Mouse (Mus musculus) liver, adult (tissue): ENCODE data around the gene Galns.

Experiments used
- GATA4 ChIP-seq: IDR thresholded peaks from 2 replicates; pipeline ENCODE4 v1.6.1; 2014; ENCODE audit warnings: mild to moderate bottlenecking, low read length; ENCODE audit not compliant: insufficient replicate concordance

The Galns gene

DNA sequence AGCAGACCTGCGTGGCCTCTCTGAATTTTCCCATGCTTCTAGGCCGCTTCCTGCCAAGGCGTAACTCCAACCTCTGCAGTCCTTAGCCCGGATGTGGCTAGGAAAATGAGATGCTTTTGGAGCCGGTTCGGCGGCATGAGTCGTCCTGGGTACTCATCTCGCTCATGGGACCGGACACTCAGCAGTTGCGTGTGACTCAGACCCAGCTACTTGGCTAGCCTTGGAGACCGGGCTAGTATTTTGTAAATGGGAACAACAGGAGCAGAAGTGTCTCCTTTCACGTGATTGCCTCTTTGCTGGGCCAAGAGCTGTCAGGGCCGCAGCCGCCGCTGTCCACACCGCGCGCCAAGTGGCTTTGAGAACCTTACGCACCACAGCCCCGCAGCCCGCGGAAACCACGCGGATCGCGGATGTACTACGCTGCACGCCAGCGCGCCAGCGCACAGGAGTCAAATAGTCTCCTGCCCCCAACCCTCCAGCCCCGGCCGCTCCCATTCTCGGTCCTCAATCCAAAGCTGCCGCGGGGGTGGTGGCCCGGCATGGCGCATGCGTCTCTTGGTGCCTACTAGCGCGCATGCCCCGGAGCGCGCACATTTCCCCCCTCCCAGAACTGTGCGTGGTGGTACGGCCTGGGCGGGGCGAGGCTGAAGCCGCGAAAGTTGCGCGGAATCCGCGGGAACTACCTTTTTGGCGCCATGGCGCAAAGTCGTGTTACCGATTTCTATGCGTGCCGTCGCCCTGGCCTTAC is 43.7 kb downstream of the Galns start, which contains the start of gene Cdt1:
TSS of gene Cdt1 (plus strand) at position 655 of the 748 bp plus-strand sequence.
- no peak for TF ChIP-seq GATA4

DNA sequence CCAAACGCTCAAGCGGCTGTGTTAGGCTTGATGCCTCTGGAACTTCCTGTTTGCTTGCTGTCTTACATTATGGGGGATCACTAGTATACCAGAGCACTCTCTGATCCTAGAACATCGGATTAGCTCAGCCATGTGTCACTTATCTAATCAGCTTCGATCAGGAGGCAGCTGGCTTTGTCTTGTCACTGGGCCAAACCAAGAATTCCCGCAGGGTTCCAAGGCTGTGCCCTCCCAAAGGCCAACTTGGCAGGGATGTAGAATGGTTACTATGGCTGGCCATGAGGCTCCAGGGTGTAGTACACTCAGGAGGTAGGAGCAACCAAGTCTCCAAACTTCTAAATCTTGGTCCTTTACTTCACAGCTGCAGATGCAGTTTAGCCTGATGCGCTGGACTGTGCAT is 44.5 kb downstream of the Galns start:
- TF ChIP-seq GATA4, result no peak

DNA sequence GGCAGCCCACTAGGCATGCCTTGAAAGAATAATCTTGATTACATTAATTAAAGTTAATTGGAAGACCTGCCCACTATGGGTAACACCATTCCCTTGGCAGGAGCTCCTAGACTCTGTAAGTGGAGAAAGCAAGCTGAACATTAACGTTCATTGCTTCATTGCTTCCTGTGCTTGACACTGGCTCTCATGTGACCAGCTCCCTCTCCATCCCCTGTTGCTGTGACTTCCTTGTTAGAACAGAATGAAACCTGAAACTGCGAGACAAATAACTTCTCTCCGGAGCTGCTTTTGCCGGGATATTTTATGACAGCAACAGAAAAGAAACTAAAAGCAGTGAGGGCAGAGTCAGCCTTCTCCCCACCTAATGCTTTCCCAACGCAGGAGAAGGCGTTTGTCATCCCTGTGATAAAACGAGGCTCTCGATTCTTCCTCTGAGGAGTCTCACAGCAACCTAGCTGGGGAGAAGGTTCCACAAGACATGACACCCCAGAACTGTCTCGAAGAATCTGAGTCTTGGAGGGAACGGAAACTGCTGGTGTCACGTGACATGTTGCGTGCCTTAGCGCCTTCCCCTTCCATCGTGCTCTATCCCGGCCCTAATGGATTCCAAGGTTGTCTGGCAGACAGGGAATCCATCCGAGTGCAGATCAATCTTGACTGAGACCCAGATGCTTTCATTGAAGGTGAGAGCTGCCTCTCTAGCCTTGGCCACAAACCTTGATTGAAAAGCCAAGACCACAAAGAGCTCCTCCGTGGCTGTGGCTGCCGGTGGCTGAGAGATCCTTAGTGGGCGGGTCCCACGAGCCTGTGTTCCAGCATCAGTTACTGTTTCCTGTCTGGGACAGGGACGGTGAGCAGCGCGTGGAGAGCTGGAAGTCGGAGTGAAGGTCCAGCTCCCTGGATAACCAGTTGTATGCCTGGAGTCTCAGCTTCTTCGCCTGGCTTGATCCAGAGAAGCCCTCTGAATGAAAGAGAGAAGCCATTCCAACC is 46.6 kb downstream of the Galns start:
- no peak for TF ChIP-seq GATA4

DNA sequence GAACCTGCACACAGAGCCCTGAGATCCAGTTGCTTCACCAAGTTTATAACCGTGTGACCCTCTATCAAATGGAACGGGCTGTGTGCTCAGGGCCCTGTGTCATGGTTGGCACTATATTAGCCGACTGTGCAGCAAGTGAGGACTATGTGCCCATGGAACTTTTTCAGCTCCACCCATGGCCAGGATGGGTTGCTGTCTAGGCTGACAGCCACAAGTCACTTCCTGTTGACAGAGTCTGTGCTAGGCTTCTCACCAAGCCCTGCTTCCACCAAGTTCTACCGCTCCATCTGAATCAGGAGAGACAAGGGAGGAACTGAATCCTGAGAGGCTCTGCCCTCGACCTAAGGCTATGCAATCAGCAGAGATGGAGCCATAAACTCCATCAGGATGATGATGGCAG is 50.1 kb downstream of the Galns start:
- no peak for TF ChIP-seq GATA4

DNA sequence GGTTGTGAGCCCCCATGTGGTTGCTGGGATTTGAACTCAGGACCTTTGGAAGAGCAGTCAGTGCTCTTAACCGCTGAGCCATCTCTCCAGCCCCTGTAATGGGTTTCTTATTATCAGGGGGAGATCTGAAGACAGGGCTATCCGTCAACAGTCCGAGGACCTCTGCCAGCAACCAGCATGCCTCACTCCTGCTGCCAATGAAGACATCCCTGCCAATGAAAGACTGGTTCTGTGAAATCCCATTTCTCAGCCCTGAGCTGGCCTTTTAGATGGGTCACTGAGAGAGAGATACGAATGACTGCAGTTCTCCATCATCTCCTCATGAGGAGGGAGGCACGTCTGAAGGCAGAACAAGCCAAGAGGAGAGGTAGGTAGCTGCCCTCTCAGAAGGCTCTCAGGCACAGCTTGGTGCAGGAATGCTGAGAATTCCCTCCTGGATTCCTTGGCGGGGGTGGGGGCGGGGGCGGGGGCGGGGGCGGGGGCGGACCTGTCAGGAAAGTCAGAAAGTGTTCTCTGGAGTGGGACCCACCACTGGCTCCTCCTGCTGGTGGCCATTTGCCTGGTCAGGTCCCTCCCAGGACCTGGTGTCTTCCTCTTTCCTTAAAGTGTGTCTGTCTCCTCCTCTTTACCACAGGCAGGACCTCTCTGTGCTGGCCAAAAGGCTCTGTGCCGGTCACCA is 52.5 kb downstream of the Galns start:
- TF ChIP-seq GATA4, result no peak

DNA sequence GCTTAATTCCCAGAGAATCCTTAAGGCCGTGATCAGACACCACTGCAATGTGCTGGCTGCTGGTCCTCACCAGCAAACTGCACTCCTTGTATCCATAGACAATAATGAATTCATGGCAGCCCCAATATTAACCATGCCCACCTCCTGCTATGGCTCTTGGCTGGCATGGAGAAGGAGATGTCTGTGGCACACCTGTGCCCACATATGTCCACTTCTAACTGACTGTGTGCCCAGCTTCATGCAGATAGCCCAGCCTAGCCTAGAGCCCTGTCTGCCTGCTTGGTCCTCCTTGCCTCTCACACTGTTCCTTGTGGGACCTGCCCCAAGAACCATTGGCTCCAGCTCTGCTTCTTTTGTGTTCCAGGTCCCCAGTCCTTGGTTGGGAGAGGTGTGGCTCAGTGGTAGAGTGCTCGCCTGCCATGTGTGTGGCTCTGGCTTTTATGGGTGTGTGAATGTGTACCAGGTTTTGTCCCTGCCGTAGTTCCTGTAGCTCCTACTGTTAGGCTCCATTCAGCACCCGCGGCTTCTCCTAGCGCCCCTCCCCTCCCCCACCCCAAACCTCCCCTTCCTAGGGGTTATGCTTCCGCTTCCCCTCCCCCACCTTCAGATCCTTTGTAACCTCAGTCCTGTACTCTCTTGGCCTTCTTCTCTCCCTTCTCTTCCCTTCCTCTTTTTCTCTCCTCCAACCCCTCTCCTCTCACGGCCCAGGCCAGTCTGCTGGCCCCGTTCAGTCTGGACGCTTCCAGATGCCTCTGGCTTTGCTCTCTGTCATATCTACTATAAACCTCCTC is 53.8 kb downstream of the Galns start:
- TF ChIP-seq GATA4, result no peak

DNA sequence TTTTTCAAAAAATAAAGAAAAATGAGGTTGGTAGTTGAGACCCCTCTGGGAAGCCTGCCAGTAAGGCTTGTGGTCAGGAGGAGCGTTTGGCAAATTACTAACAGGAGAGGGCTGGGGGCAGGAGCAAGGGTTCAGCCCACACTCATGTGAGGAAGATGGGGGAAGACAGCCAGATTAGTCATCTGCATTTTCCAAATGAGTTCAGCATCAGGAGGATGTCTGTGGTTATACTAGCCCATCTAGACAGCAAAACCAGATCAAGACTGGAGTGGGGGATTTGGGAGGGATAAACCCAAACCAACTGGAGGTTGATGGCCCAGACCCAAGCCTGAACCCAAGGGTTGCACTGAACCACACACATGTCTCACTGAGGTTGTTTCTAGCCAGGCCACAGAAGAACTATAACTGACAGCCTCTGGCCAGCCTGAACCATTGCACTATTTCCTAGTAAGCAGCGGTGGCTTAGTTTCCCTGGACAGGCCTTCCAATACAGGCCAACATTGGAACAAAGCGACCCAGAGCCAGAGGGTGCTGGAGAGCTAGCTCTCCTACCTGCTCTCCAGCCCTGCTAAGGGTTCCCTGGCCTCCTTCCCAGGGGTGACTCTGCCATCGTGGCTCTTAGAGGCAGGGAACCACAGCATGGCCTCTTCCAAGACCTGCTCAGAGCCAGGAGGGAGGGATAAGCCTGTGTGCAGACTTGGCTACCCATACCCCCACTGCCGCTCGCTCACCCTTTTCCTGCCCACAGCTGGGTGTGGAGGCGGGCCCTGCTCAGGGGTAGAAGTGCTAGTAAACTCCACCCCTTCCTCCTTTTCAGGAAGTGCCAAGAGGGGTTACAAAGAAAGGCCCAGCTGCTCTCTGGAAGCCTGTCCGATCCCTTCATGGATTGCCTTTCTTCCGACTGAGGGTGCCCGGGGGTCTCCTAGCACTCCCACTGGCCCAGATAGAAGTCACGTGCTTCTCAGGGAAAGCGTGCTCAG is 54.9 kb downstream of the Galns start:
- TF ChIP-seq GATA4, result no peak

DNA sequence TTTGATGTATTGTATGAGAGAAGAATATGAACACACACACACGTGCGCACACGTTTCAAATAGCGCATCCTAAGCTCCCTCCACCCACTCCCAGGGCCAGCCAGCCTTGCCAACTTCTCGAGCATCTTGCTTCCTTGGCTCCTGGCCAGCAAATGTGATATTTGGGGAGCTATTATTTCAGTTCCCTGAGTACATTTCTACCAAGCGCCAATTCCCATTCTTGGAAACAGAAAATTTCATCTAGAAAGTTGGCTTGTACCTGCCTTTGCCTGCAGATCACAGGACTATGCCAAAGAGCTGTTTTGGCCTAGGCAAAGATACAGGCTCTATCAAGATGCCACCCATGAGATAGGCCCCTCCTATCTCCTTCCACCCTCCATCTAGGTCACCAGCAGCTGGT is 56.5 kb downstream of the Galns start:
- no peak for TF ChIP-seq GATA4

DNA sequence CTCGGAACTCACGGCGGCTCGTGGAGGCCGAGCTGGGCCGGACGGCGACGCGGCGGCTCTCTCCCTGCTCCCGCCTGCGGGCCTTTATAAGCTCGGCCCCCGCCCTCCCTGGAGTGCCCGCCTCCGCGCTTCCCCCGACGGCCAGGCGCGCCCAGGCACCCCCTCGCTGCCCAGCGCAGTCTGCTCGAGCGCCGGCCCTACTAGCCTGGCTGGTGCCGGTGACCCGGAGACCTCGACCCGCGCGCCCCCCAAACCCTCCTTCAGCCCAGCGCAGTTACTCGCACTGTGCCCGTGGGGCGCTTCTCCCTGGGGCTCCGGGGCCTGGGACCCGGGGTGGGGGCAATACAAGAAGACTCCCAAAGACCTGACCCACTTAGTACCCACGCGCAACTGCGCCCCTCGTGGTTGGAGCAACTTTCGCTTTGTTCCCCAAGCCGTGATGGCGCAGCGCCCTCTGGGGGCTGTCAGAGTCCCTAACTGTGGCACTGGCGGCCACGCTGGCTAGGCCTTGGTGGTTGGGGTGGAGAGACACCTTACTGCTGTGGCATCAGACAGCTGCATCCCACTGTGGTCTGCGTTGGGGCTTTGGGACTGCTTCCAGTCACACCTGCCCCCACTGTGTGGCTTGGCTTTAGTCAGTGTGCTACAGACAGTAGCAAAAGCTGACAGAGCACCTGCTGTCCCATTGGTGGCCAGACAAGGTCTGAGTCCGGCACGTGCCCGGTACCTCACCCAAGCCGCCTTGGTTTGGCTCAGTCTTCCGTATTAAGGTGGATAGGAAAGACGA is 59.8 kb downstream of the Galns start, which contains the start of gene Piezo1:
TSS of gene Piezo1 (minus strand) at position 65 of the 787 bp plus-strand sequence.
- TF ChIP-seq GATA4, result no peak

DNA sequence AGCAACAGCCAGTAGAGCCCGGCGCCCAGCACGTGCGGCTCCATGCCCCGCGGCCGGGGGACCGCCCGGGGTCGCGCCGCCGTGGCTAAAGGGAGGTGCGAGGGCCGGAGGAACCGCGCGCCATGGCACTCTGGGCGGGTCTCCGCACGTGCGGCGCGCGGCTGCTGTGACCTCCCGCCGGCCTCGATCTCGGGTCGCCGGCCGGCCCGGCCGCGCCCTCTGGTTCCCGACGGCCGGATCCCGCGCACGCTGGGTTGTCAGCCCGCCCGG is 60.3 kb downstream of the Galns start:
- no peak for TF ChIP-seq GATA4

DNA sequence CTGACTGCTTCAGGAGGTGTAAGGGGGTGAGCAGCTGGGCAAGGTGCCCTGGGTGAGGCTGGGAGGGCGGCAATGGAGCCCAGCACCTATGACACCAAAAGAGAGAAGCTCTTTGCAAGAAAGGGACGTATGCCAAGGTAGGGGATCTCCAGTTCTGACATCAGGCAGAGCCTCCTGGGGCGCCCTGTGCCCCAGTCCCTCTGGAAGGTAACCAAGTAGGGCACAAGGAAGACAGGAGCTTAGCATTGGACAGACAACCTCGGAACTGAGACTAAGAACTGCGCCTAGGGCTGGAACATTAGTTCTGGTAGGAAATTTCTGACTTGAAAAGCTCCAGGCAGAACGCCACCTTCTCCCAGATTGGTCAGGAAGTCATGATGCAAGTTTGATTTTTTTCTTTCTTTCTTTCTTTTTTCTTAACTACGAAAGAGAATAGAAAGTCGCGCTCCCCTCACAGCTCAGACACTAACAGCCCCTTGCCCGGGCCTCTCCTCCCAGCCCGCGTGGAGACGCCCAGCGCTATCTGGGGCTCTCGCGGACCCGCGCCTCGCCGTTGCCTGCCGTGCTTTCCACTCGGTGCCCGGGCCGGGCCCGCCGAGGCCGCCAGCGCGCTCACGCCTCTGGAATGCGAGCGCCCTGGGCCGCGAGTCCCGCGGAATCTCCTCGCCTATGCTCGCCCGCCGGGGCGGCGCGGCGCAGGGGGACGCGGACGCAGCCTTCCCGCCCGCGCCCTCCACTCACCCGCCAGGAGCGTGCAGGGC is 60.8 kb downstream of the Galns start:
- TF ChIP-seq GATA4, result no peak

DNA sequence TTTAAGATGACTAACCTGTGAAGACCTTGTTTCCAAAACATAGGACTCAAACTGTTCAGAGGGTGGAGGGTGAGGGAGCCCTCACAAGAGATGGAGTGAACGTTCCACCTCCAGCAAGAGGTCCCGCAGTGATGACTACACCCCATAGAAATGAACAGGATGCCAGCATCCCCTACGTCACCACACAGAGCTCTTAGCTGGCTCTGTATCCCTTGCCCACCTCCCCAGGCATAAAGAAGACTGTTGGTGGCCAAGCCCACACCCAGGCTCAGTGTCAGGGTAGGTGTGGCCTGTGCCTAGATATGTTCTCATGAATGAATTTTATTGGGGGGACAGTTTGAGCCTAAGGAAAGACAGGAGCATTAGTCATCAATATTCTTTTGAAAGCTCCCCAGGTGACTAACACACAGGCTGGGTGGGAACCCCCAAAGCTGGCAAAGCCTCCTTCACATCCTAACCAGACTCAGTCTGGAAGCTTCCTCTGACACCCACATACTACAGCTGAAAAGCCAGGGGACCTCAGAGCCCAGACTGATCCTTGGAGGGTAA is 62.3 kb downstream of the Galns start:
- no peak for TF ChIP-seq GATA4
